Mouse (Mus musculus) heart, embryonic 16.5 days (tissue): ENCODE results near the gene Anks1. TPM values are rescaled to one million over a fixed set of nuclear protein-coding genes. Genes with fewer than 3 reads are reported as not detected.
A peak's percentile ranks its signal among the peaks of the same experiment; 100 is the strongest.
"Not testable (repeated sequence)": the region's sequence is repeated elsewhere in the genome, so short reads cannot be mapped to it uniquely, and the experiment has no call there.

Experiments used
- ATAC-seq: fragments of 200-750 bp; cut with Nextera tagmentation; replicated peaks from 2 replicates; pipeline ENCODE4 v1.8.0; 2017; ENCODE audit warnings: moderate number of reproducible peaks; ENCODE audit not compliant: insufficient read depth, low FRiP score; ENCODE audit errors: extremely low read depth
- H3K27ac ChIP-seq: fragments of 300-500 bp; sonication (generic); 2 replicates; pipeline ENCODE4 v1.5.1; 2014; ENCODE audit warnings: mild to moderate bottlenecking, low read length, control low read depth, moderate library complexity
- H3K27me3 ChIP-seq: fragments of 300-500 bp; sonication (generic); 2 replicates; pipeline ENCODE4 v1.6.1; 2014; ENCODE audit warnings: low read length, mixed read lengths; ENCODE audit not compliant: control insufficient read depth, insufficient read depth
- H3K36me3 ChIP-seq: fragments of 300-500 bp; sonication (generic); 2 replicates; pipeline ENCODE4 v1.6.1; 2014; ENCODE audit not compliant: control insufficient read depth, insufficient read depth
- H3K4me1 ChIP-seq: fragments of 300-500 bp; sonication (generic); 2 replicates; pipeline ENCODE4 v1.6.1; 2014; ENCODE audit warnings: low read length, mixed read lengths; ENCODE audit not compliant: control insufficient read depth, insufficient read depth
- H3K4me2 ChIP-seq: fragments of 300-500 bp; sonication (generic); 2 replicates; pipeline ENCODE4 v1.6.1; 2014; ENCODE audit warnings: low read depth, mild to moderate bottlenecking, control low read depth, low read length
- H3K4me3 ChIP-seq: fragments of 300-500 bp; sonication (generic); 2 replicates; pipeline ENCODE4 v1.5.1; 2014; ENCODE audit warnings: mild to moderate bottlenecking, control low read depth, low read length
- H3K9ac ChIP-seq: fragments of 300-500 bp; sonication (generic); 2 replicates; pipeline ENCODE4 v1.6.1; 2014; ENCODE audit warnings: low read length, control low read depth
- H3K9me3 ChIP-seq: fragments of 300-500 bp; sonication (generic); replicated peaks from 2 replicates; pipeline ENCODE4 v1.6.1; 2016; ENCODE audit warnings: low read length; ENCODE audit not compliant: control insufficient read depth
- WGBS: fragments of 180-500 bp; shearing (Covaris S2); extraction: QIAGEN DNeasy Blood & Tissue Kit; methylation state at CpG from one replicate; pipeline ENCODE4 v1.1.7; 2014; 5-methylcytosine and 5-hydroxymethylcytosine counted together
- polyA plus RNA-seq: library from polyadenylated mRNA; unstranded; fragments of >200 nt; fragmentation: Nextera tagmentation; extraction: Ambion mirVana; gene quantifications from 2 replicates; pipeline ENCODE4 v1.2.1, GENCODE M21; 2015

Anks1 gene
- polyA plus RNA-seq, 1 experiment from 2014 or later: 11.4 TPM

GRCm38 (mm10) chr17:27980391-27980955 is 71.4 kb downstream of the Anks1 start:
- Histone ChIP-seq H3K4me3 (no peak overlapping the region), H3K36me3 (peaks cover 19% of the 10 kb centered on the region), H3K27ac (no peak overlapping the region), H3K9ac (no peak overlapping the region), H3K9me3 (no peaks in the 10 kb centered on the region), H3K4me2 (no peak overlapping the region), H3K4me1 (no peaks in the 10 kb centered on the region), H3K27me3 (no peaks in the 10 kb centered on the region)
- 93% methylated on average over 3 of the region's 3 CpGs for WGBS
- no peak for ATAC-seq

DNA sequence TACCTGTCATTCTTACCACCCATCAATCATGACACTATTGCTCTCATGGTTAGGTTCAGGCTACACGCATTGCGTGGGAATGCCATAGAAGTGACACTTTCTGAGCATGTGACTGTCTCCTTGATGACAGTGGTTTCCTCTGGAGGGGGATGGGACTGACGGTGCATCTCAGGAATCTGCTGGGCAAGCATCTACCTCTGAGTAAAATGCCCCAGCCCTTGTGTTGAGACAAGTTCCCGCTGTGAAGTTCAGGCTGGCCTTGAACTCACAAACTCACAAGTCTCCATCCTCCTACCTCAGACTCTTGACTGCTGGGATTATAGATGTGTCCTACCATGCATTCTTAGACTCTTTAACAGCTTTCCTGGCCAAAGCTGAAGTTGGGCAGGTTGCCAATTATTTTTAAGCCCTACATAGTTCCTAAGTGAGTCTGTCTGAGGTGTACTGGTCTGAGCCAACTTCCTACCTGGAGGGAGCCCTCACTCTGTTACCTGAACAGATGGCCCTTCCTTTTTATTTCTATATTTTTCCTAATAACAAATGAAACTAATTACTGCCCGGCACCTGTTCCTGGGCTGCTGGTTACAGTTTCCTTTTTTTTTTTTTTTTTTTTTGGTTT is 72.5 kb downstream of the Anks1 start:
- WGBS: 80% methylated on average over 5 of the region's 5 CpGs
- no peak overlapping the region for H3K4me2 ChIP-seq
- no peak for ATAC-seq
- no peaks in the 10 kb centered on the region for H3K4me1 ChIP-seq
- H3K4me3 ChIP-seq: no peak overlapping the region
- peaks cover 29% of the 10 kb centered on the region for H3K36me3 ChIP-seq
- H3K27ac ChIP-seq: no peak overlapping the region
- no peaks in the 10 kb centered on the region for H3K9me3 ChIP-seq
- no peak overlapping the region for H3K9ac ChIP-seq
- H3K27me3 ChIP-seq: no peaks in the 10 kb centered on the region

DNA sequence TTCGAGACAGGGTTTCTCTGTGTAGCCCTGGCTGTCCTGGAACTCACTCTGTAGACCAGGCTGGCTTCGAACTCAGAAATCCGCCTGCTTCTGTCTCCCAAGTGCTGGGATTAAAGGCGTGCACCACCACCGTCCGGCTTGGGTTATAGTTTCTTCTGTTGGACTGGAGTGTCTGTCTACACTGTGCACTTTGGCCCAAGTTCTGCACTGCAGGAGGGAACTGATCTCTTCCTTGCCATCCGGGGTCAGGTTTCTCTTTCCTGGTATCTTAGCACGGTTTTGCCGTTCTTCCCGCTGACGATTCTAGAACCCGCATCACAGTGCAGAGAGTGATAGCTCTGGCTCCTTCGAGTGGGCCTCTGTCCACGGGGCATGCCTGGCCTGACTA is 73.0 kb downstream of the Anks1 start:
- H3K27me3 ChIP-seq, ATAC-seq, H3K27ac ChIP-seq, H3K4me3 ChIP-seq, H3K4me1 ChIP-seq, H3K9ac ChIP-seq, H3K9me3 ChIP-seq, H3K4me2 ChIP-seq: not testable (repeated sequence)
- H3K36me3 ChIP-seq: peaks cover 32% of the 10 kb centered on the region
- WGBS: 80% methylated on average over 13 of the region's 14 CpGs

DNA sequence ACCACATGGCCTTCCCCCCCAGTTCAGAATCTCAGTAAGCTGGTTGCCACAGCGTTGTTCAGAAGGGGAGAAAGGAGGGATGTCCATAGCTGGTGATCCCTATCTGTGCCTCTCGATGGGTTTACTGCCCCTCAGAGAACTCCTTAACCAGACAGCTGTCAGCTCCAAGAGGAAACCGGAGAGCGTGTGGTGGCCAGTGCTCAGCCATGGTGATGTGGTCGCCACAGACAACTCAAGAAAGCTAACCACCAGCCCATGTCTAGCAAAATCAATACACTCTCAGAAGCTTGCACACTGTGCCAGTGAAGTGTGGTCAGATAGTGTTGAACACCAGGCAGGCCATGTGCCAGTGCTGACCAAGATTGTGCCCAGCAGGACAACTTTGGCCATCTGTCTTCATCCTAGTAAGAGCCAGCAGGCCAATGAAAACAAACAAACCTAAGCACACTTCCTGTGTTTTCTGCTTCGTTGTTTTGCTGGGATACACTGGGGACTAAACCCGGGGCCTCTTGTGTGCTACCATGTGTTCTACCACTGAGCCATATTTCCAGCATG is 73.7 kb downstream of the Anks1 start:
- WGBS: 70% methylated on average over 7 of the region's 7 CpGs
- no peak overlapping the region for H3K4me3 ChIP-seq
- no peaks in the 10 kb centered on the region for H3K27me3 ChIP-seq
- peaks cover 25% of the 10 kb centered on the region for H3K36me3 ChIP-seq
- no peak overlapping the region for H3K9ac ChIP-seq
- H3K4me1 ChIP-seq: no peaks in the 10 kb centered on the region
- H3K9me3 ChIP-seq: no peaks in the 10 kb centered on the region
- H3K4me2 ChIP-seq: no peak overlapping the region
- no peak for ATAC-seq
- H3K27ac ChIP-seq: no peak overlapping the region

DNA sequence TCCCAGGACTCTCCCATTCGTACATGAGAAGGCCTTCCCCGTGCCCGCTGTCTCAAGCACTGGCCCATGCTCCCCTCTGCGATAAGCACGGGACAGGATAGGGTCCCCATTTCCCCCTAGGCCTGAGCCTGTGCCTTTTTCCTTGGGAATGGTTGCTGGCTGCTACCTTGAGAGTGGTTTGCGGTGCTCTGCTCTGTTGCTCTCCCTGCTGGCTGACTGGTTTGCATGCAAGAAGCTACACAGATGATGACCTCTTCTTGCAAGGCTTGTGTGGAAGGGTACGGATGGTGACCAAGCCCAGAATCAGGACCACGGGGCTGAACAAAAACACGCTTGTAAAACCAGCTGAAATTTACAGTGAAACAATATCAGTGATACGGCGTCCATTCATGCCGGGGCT is 75.3 kb downstream of the Anks1 start:
- Histone ChIP-seq H3K9me3 (no peaks in the 10 kb centered on the region), H3K27ac (no peak overlapping the region), H3K4me3 (no peak overlapping the region), H3K4me2 (no peak overlapping the region), H3K4me1 (no peaks in the 10 kb centered on the region), H3K27me3 (no peaks in the 10 kb centered on the region), H3K36me3 (peaks cover 25% of the 10 kb centered on the region), H3K9ac (no peak overlapping the region)
- no peak for ATAC-seq
- 87% methylated on average over 12 of the region's 12 CpGs for WGBS

DNA sequence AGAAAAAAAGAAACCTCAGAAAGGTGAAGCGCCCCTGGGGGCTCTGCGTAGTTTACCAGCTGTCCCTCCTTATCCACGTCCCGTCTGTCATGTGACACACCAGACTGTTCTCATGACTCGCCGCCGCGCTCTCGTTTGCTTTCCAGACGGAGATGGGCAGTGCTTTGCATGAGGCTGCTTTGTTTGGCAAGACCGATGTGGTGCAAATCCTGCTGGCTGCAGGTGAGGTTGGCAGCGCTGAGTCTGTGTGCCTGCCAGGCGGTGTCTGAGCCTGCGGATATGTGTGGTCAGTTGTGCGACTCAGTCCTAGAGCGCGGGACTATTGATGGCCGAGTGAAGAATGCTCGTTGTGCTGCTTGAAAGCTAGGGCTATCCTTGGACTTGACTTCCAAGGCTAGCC is 77.0 kb downstream of the Anks1 start:
- Histone ChIP-seq H3K27ac (no peak overlapping the region), H3K4me3 (no peak overlapping the region), H3K4me1 (no peaks in the 10 kb centered on the region), H3K36me3 (peaks cover 25% of the 10 kb centered on the region), H3K27me3 (no peaks in the 10 kb centered on the region), H3K4me2 (no peak overlapping the region), H3K9me3 (no peaks in the 10 kb centered on the region), H3K9ac (no peak overlapping the region)
- WGBS: 93% methylated on average over 19 of the region's 19 CpGs
- ATAC-seq: no peak

DNA sequence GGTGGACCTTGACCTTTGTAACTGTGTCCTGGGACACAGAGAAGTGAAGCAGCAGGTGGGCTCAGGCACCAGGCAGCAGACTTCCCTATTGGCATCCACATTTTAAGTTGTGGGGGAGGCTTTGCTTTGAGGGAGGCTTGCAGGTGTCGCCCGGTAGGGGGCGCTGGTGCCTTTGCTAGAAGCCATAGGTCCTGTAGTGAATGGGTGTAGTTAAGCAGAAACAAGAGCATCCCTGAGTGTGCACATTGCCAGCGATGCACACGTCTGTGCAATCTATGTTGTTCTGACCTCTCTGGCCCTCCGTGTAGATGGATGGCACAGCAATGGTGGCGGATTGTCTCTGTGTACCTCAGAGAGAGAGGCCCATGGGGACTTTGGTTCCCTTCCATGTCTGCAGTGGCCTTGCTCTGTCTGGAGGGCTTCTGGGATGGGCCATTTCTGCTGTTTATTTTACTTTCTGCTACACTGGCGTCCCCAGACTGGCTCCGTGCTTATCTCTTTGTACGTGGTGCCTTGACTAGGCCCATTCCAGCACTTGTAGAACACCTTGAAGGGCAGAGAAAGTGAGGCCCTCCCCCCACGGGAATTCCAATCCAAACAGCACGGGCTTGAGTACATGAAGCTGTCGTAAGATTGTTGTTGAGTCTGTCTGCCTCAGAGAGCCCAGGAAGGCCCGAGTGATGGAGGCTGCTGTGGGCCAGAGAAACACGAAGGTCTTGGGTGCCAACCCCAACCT is 80.9 kb downstream of the Anks1 start:
- no peaks in the 10 kb centered on the region for H3K27me3 ChIP-seq
- peaks cover 25% of the 10 kb centered on the region for H3K36me3 ChIP-seq
- 0 out of 2 replicates have a peak, but pooled peaks cover 7% of the 10 kb centered on the region for H3K4me1 ChIP-seq
- no peak overlapping the region for H3K27ac ChIP-seq
- no peak overlapping the region for H3K4me3 ChIP-seq
- no peak overlapping the region for H3K9ac ChIP-seq
- WGBS: 29% methylated on average over 15 of the region's 15 CpGs
- no peak overlapping the region for H3K4me2 ChIP-seq
- 0 out of 2 replicates have a peak, but pooled peaks have one; percentile 49 for ATAC-seq
- H3K9me3 ChIP-seq: no peaks in the 10 kb centered on the region

DNA sequence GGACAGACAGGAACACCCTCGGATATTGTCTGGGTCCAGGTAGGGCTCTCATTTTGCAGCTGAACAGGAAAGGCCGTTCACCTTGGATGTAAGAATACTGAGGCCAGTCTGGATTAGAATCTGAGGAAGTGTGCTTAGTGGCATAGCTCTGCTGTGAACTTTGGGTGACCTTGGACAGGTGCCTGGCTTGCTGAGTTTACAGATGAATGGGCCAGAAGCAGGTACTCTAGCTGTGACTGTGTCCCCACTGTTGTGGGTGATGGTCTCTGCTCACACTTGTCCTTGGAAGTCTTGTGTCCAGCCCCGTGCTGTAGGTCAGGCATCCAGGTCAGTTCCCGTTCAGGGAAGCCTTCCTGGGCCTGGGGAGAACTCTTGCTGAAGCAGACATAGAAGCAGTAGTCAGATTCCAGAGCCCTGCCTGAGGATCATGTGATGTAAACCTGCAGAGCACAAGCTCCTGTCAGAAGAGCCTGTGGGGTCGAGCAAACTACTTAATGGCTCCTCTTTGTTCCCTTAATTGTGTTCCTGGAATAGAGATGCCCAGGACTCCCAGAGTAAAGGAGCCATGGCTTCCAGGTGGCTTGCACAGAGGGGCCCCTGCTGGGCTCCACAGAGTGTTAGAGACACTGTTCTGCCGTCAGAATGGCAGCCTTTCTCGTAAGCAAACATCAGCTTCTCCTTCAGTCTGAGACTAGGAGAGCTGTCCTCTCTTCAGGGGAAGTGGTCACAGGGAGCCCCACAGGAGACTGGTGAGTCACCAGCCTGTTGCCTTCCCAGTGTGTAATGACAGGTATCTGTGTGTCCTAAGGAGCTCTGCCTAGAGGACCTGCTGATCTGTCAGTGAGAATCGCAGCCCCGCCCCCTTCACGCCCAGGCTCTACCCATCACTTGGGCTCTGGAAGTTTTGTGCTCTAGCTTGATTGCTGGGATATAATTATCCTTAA is 85.2 kb downstream of the Anks1 start:
- no peak for ATAC-seq
- H3K36me3 ChIP-seq: peaks cover 8% of the 10 kb centered on the region
- WGBS: 54% methylated on average over 10 of the region's 10 CpGs
- no peaks in the 10 kb centered on the region for H3K27me3 ChIP-seq
- H3K27ac ChIP-seq: no peak overlapping the region
- no peak overlapping the region for H3K4me3 ChIP-seq
- H3K9me3 ChIP-seq: no peaks in the 10 kb centered on the region
- 0 out of 2 replicates have a peak overlapping the region, but pooled peaks have one; percentile 30 for H3K9ac ChIP-seq
- no peak overlapping the region for H3K4me2 ChIP-seq
- 0 out of 2 replicates have a peak, but pooled peaks cover 7% of the 10 kb centered on the region for H3K4me1 ChIP-seq
